Mouse (Mus musculus) adrenal gland (tissue): ENCODE data around the gene Rtl1.

Experiments used
- microRNA-seq, 2 experiments: library from miRNA; unstranded; fragments of <30 nt; microRNA quantifications; one replicate each; pipeline ENCODE4; 2019

Rtl1 gene

Small RNA genes within 50 kb of the gene (microRNA-seq; reads per million reads assigned to microRNA genes)
- gene Gm23912 (0 reads per million in 2 experiments), gene Mir1188 (16.0 to 26.6 reads per million in 2 experiments), gene Mir127 (17,751 to 21,249 reads per million in 2 experiments), gene Mir136 (0 reads per million in 2 experiments), gene Mir1906-1 (0 reads per million in 2 experiments), gene Mir3070a (3.9 to 4.9 reads per million in 2 experiments), gene Mir3070b (4.0 to 7.0 reads per million in 2 experiments), gene Mir3071 (0 reads per million in 2 experiments), gene Mir337 (2.5 to 3.0 reads per million in 2 experiments), gene Mir341 (297 to 493 reads per million in 2 experiments), gene Mir3544 (0 reads per million in 2 experiments), gene Mir370 (93.6 to 147 reads per million in 2 experiments), gene Mir431 (1,201 to 1,346 reads per million in 2 experiments), gene Mir432 (0 reads per million in 2 experiments), gene Mir433 (1,792 to 2,354 reads per million in 2 experiments), gene Mir434 (563 to 651 reads per million in 2 experiments), gene Mir493 (23.1 to 23.7 reads per million in 2 experiments), gene Mir540 (367 to 481 reads per million in 2 experiments), gene Mir665 (31.2 to 50.2 reads per million in 2 experiments), gene Mir673 (207 to 243 reads per million in 2 experiments), gene Mir770 (435 to 517 reads per million in 2 experiments)
